Mouse (Mus musculus) right cerebral cortex, postnatal 4 days (tissue): ENCODE measurements at regions not wholly inside any gene's neighbourhood (a gene's known extent, or its start where the extent isn't known, plus 50 kb on each side); places are given as distances from the start of the nearest gene placed in this dataset.
A peak's percentile ranks its signal among the peaks of the same experiment; 100 is the strongest.
"Not testable (repeated sequence)": the region's sequence is repeated elsewhere in the genome, so short reads cannot be mapped to it uniquely, and the experiment has no call there.

Source experiments
- DNase-seq: peaks from one replicate; pipeline ENCODE4 v3.0.0-alpha.2; 2022

- peak; percentile 70 for DNase-seq
Observed at GRCm38 (mm10) chr12:6638761-6639281, 1263.3 kb upstream of the Klhl29 start.

- DNase-seq = no peak
Observed at GRCm38 (mm10) chr12:6637771-6638305, 1262.4 kb upstream of the Klhl29 start.

- no peak for DNase-seq
Observed at GRCm38 (mm10) chr12:6622575-6623146, 1247.2 kb upstream of the Klhl29 start.

GRCm38 (mm10) chr12:6601111-6601510 is 1225.6 kb upstream of the Klhl29 start:
- no peak for DNase-seq

GRCm38 (mm10) chr12:6595484-6595883 is 1220.0 kb upstream of the Klhl29 start:
- not testable (repeated sequence) for DNase-seq

- no peak for DNase-seq
Observed at GRCm38 (mm10) chr12:6590231-6590630, 1214.7 kb upstream of the Klhl29 start.

GRCm38 (mm10) chr12:6588031-6588701 is 1212.7 kb upstream of the Klhl29 start:
- DNase-seq = no peak

GRCm38 (mm10) chr12:6580195-6580594 is 1204.7 kb upstream of the Klhl29 start:
- no peak for DNase-seq

- DNase-seq = peak; percentile 18
Observed at GRCm38 (mm10) chr12:6576866-6577360, 1201.4 kb upstream of the Klhl29 start.
